Mouse (Mus musculus) thymus, postnatal 25 days (tissue): ENCODE data around the gene Gp1ba.
A peak's percentile ranks its signal among the peaks of the same experiment; 100 is the strongest.

ENCODE experiments used
- DNase-seq: peaks from one replicate; pipeline ENCODE4 v3.0.0; 2022

Gp1ba gene

DNA sequence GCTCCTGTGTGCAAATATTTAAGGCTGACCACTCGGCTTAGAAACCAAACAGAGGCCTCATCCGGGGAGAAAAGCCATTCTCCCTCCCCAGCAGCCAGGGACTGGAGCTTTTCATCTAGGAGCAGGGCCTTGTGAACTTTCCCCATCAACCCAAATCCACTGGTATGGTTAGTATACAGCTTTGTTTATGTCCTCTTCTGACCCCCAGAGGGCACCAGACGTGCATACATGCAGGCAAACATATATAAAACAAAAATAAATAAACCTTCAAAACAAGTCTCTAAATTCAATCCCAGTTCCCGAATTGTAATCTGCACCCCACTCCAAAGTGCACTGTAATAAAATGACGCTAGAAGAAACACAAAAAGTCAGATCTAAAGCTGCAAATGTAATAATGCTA is 9.4 kb upstream of the Gp1ba start:
- peak; percentile 43 for DNase-seq

DNA sequence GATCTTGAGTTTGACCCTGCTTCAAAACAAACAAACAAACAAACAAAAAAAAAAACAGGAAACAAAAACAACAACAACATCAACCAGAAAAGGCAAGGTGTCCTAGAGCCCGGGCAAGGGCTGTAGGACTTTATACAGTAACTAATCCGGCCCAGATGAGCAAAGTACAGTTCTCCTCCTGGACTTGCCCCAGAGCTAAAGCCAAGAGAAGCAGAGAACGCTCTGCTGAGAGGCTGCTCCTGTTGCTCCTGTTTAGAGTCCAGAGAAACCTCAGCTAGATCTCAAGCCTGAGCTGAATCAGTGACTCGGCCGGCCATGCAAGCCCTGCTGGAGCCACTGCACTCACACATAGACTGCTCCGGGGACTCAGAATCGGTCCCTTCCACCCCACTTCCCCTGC is 8.8 kb upstream of the Gp1ba start:
- DNase-seq: no peak

GRCm38 (mm10) chr11:70635601-70636000 is 3.3 kb upstream of the Gp1ba start:
- DNase-seq: no peak

- DNase-seq: no peak
Measured at GRCm38 (mm10) chr11:70637764-70638163, 1.2 kb upstream of the Gp1ba start.

- no peak for DNase-seq
Measured at GRCm38 (mm10) chr11:70638293-70638692, 629 bp upstream of the Gp1ba start.

DNA sequence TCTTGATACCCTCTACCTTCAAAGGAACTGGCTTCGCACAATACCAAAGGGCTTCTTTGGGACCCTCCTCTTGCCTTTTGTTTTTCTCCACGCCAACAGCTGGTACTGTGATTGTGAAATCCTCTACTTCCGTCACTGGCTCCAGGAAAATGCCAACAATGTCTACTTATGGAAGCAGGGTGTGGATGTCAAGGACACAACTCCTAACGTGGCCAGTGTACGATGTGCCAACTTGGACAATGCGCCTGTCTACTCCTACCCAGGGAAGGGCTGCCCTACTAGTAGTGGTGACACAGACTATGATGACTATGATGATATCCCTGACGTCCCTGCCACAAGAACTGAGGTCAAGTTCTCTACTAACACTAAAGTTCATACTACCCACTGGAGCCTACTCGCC is 1.1 kb downstream of the Gp1ba start:
- DNase-seq: no peak

GRCm38 (mm10) chr11:70641241-70641640 is 2.3 kb downstream of the Gp1ba start:
- DNase-seq: no peak

DNA sequence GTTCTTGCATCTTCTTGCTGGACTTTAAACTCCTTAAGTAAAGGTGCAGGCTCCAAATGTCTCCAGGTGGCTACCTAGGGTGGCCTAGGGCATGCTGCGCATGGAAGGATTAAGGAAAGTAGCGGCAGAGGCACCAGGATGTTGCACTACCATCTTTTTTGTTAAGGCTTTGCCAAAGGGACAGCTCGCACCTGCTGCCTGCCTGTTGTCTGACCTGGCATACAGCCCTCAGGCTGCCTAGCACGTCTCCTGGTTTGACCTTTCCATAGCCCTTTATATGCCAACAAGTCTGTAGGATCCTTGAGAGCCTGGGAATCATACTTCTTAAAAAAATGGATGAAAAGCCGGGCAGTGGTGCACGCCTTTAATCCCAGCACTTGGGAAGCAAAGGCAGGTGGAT is 4.1 kb downstream of the Gp1ba start:
- no peak for DNase-seq

DNA sequence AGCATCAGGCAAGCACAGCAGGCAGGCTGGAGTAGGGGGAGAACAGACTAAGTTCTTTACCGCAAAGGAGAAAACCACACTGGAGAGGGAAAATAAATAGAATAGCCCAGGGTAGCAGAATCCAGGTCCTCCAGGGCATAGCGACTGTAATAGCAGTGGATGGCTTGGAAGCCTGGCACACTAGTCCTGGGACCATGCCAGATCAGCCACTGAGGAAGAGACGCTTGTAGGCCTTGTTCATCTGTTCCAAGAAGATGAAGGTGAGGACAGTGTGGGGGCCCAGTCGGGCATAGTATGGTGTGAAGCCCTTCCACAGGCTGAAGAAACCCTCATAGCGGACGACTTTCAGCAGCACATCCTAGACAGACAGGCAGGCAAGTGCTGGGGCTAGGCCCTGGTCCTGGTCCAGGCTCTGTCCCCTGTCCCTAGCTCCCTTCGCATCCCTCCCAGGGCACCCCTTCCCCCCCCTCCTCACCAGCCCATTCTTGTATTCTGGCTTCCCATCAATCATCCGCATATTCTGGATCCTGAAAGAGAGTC is 5.7 kb downstream of the Gp1ba start:
- DNase-seq: no peak

- no peak for DNase-seq
Measured at GRCm38 (mm10) chr11:70645461-70646258, 6.7 kb downstream of the Gp1ba start.

DNA sequence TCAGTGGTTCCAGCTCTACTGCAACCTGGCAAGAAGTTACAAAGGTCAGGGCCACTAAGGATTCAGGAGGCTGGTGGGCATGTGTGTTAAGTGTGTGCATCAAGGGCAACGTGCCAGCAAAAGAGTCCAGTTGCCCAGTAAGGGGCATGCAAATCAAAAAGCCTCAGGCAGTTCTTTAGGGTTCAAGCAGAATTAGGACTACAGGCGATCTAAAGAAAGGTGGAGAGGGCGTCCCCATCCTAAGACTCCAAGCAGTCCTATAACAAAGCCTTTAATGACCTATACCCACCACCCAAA is 7.3 kb downstream of the Gp1ba start:
- DNase-seq: no peak

DNA sequence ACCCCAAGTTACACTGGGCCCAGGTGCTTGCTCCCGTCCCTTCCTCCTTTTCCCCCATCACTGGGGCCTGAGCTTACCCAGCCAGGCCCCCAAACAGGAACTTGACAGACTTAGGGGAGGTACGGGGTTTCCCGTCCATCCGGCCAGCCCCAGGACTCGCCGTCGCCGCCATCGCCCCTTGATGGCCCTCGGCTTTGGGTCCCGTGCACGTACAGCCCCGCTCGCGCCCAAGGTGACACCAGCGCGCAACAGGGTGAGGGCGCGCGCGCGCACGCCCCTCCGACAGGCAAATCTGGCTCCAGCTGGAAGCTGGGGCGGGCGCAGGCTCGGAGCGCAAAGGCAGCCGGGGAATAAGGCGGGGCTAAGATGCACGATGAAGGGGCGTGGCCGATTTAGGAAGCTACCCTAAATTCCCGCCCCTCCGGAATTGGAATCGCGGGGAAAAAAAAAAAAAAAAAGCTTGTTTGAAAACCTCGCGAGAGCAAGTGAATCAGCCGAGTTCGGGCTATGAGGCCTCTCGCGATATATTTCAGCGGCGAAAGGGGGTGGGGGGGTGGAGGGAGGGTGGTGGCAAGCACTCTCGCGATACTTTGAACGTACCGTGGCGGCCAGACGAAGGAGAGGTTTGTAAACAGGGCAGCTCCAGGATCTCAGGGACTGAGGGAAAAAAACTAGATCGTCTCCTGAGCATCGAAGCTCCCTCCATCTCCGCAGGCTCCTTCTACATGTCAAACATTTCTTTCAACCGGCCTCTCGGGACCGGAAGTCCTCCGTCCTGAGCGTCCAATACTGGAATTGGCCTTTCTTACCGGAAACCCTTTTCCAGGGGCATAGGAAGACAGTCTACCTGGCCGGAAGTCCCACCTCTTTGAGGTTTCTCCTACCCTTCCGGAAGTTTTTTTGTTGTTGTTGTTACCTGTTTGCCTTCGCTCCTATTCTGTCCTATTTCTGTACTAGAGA is 8.0 kb downstream of the Gp1ba start, which contains the start of the genes Rnf167 and Slc25a11:
Gene Rnf167 (plus strand): TSS at position 545 of the 960 bp plus-strand sequence.
Gene Slc25a11 (minus strand): TSS at position 789 of the 960 bp plus-strand sequence.
- peak; percentile 97 for DNase-seq

DNA sequence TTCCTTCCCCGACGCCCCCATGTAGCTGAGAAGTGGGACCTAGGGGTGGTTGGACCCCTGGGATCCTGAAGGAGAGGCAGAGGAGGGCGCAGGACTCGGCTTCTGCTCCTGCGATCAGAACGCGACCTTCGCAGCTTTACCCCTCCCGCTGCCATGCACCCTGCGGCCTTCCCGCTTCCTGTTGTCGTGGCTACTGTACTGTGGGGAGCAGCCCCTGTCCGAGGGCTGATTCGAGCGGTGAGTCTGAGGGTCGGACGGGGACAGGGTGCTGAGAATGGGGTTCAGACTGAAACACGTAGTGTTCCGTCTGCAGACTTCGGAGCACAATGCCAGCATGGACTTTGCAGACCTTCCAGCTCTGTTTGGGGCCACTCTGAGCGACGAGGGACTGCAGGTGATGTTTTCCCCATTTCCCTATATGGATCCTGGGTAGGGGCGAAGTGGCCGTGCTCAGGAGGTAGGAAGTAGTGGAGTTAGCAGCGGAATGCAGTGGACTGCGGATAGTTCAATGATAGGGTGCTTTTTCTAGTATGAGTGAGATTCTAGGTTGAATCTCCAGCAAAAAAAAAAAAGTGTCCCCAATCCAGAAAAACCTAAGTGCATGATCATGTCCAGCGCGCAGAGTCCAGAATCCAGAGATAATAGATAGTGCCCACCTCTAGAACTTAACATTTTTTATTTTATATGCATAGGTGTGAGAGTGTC is 8.9 kb downstream of the Gp1ba start:
- peak; percentile 66 for DNase-seq

DNA sequence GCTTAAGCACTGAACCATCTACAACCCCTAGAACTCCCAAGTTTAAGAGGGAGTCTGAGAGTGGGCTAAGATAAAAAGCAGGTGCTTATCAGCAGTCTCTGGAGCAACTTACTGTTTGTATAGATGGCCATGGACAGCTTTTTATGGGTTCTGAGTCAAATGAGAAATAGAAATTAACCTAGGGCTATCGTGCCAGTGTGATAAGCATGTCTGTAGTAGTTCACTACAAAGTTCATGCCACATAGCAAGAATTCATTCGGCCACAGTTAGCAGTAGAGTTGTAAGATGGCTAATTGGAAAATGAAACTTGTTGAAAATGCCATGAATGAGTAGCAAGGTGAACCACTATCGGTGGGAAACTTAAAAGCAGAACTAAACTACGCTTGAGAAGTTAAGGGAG is 9.6 kb downstream of the Gp1ba start:
- DNase-seq: no peak

- DNase-seq: no peak
Measured at GRCm38 (mm10) chr11:70649185-70649734, 10.3 kb downstream of the Gp1ba start.

DNA sequence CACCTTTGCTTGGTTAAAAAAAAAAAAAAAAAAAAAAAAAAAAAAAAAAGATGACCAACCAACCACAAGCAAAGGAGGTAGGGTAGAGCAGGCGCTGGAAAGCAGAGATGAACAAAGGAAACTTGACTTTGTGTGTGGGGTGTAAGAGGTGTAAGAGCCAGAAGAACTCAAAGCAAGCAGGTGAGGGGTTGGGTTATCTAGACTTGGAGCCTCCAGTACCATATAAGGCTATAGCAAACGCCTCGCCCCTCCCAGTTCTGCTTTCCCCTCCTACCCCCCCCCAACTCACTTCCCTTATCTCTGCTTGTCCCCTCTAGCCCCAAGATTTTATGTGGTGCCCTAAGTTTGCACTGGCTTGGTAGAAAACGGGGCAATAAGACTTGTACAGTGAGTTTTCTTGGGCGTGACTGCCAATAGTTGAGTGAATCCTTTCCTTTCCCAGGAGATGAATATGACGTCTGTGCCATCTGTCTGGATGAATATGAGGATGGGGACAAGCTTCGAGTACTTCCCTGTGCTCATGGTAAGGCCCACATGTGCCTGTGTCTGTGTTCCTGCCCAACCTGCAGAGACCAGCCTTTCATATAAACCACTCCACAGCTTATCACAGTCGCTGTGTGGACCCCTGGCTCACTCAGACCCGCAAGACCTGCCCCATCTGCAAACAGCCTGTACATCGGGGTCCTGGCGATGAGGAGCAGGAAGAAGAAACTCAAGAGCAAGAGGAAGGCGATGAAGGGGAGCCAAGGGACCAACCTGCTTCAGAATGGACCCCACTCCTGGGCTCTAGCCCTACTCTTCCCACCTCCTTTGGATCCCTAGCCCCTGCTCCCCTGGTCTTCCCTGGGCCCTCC is 11.6 kb downstream of the Gp1ba start:
- DNase-seq: peak; percentile 61

- no peak for DNase-seq
Measured at GRCm38 (mm10) chr11:70651391-70651790, 12.5 kb downstream of the Gp1ba start.

DNA sequence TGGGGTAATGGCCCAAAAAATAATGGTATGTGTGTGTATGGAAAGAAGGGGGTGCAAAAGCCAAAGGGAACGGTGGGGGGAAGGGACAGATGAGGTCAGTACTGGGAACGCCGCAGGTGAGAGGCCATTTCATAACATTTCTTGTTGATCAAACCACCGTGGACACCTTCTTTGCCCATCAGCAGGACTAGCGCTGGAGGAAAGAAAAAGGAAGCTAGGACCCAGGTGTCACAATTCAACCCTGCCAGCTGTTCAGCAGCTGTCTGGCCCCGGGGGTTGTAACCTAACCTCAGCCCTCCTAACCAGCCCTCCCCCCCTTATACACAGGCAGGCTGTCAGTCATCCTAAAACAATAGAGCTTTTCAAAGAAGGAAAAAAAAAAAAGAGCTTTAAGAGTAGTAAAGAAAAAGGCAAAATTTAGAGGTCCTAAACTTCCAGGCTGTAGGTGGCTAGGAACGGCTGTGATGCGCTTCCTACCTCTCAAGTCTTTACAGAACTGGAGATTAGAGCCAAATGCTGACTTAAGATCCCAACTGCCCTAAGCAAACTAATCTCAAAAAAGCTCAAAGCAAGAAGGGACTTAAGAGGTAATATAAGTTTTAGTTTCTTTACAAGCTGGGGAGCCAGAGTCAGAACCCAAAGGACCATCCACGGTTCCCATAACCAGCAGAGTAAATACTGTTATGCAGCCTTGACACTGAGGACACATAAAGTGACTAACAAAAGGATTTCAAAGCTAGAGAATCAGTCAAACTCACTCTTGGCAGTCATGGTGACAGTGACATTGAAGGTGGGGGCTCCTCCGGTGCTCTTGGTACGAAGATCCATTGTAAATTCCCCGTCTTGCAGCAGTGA is 13.3 kb downstream of the Gp1ba start:
- peak; percentile 65 for DNase-seq

DNA sequence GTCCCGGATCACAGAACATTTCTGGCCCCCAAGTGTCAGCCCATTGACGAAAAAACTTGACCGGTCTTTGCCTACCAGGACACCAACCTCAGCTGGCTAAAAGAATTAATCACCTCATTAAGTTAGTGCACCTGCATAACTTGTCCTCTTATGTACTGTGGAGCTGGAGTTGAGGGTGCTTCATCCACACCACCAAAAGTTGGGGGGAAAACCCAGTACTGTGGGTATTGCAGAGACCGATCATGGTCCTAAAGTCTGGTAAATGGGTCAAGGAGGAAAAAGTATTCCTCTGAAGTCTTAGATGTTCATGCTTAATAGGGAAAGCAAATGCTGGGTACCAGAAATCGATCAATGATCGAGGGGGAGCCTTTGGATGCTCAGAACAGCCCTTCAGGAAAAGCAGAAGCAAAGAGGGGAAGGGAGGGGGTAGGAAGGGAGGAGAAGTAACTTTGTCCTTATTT is 14.0 kb downstream of the Gp1ba start:
- DNase-seq: no peak

- peak; percentile 86 for DNase-seq
Measured at GRCm38 (mm10) chr11:70653345-70654197, 14.6 kb downstream of the Gp1ba start.
